Mouse (Mus musculus) monocyte, adult 5-6 weeks (primary cell): ENCODE measurements around the gene Ddx54. TPM values are rescaled to one million over a fixed set of nuclear protein-coding genes. Genes with fewer than 3 reads are reported as not detected.
A peak's percentile ranks its signal among the peaks of the same experiment; 100 is the strongest.

ENCODE experiments used
- ATAC-seq: fragments of 153-309, 156-312 bp; replicated peaks from 2 replicates; pipeline ENCODE4 v1.8.0; 2017; ENCODE audit warnings: mild to moderate bottlenecking; ENCODE audit not compliant: low TSS enrichment, insufficient number of reproducible peaks, severe bottlenecking, poor library complexity, low FRiP score
- total RNA-seq: library from RNA; stranded (forward); fragments of 200-1000, 200-491, 200-594 nt; gene quantifications from 3 replicates; pipeline ENCODE4 v1.2.3, GENCODE M21; 2017

The Ddx54 gene
- total RNA-seq, 1 experiment from 2014 or later = 55.9 TPM

GRCm38 (mm10) chr5:120605688-120606087, 6.9 kb upstream of the Ddx54 start:
- peak; percentile 75 for ATAC-seq

- ATAC-seq = no peak
Measured at GRCm38 (mm10) chr5:120606590-120607200, 5.8 kb upstream of the Ddx54 start.

- ATAC-seq = no peak
Measured at GRCm38 (mm10) chr5:120607335-120607734, 5.2 kb upstream of the Ddx54 start.

GRCm38 (mm10) chr5:120609246-120609775, 3.2 kb upstream of the Ddx54 start:
- ATAC-seq = no peak

- no peak for ATAC-seq
Measured at GRCm38 (mm10) chr5:120610906-120611305, 1.6 kb upstream of the Ddx54 start.

- ATAC-seq = no peak
Measured at GRCm38 (mm10) chr5:120611416-120611815, 1.1 kb upstream of the Ddx54 start.

GRCm38 (mm10) chr5:120612822-120613604, 474 bp downstream of the Ddx54 start:
- ATAC-seq = peak; percentile 87

GRCm38 (mm10) chr5:120615903-120616302, 3.4 kb downstream of the Ddx54 start:
- no peak for ATAC-seq

GRCm38 (mm10) chr5:120618778-120619177, 6.2 kb downstream of the Ddx54 start:
- no peak for ATAC-seq

- ATAC-seq = no peak
Measured at GRCm38 (mm10) chr5:120619201-120619600, 6.7 kb downstream of the Ddx54 start.

GRCm38 (mm10) chr5:120620375-120621077, 8.0 kb downstream of the Ddx54 start:
- ATAC-seq = peak; percentile 24; the same call in 1 of the 2 replicates

- ATAC-seq = no peak
Measured at GRCm38 (mm10) chr5:120621078-120621765, 8.7 kb downstream of the Ddx54 start.

- no peak for ATAC-seq
Measured at GRCm38 (mm10) chr5:120621846-120622197, 9.3 kb downstream of the Ddx54 start.

GRCm38 (mm10) chr5:120622198-120622851, 9.8 kb downstream of the Ddx54 start:
- no peak for ATAC-seq

GRCm38 (mm10) chr5:120624427-120624826, 11.9 kb downstream of the Ddx54 start:
- no peak for ATAC-seq

GRCm38 (mm10) chr5:120626399-120626798, 13.9 kb downstream of the Ddx54 start:
- ATAC-seq = no peak

- ATAC-seq = no peak
Measured at GRCm38 (mm10) chr5:120627515-120628300, 15.2 kb downstream of the Ddx54 start.

GRCm38 (mm10) chr5:120628624-120629023, 16.1 kb downstream of the Ddx54 start:
- no peak for ATAC-seq
